Mouse (Mus musculus): ENCODE results near the gene Spx.

DNA sequence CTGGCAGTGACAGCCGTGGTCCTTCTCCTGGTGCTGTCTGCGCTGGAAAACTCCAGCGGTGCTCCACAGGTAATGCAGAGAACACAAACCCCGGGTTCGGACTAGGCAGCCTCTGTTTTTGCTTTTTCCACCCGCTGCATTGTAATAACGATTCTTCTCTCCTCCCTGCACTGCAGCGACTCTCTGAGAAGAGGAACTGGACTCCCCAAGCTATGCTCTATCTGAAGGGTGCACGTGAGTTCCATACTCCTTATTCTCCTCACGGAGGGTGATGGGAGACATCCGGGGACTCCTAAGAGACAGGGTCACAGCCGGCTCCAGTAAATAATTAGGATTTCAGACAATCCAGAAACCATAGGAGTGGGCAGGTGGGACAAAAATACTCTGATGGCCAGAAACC lies 604 bp downstream of the Spx start:
- TF ChIP-seq HCFC1 (IDR thresholded peaks at IDR 0.05; ENCODE audit: borderline replicate concordance, insufficient read depth, low read length) (no peak), CHD2 (IDR thresholded peaks at IDR 0.05; ENCODE audit: low read depth, low read length) (no peak), MAFK (IDR thresholded peaks at IDR 0.05; ENCODE audit: insufficient read depth, low read depth, low read length) (no peak)

All from ES-E14 (cell line).